Mouse (Mus musculus) right cerebral cortex, postnatal 14 days (tissue): ENCODE measurements around the gene Olfr716.
"Not testable (repeated sequence)": the region's sequence is repeated elsewhere in the genome, so short reads cannot be mapped to it uniquely, and the experiment has no call there.

Source experiments
- DNase-seq: peaks from one replicate; pipeline ENCODE4 v3.0.0; 2022

The Olfr716 gene

DNA sequence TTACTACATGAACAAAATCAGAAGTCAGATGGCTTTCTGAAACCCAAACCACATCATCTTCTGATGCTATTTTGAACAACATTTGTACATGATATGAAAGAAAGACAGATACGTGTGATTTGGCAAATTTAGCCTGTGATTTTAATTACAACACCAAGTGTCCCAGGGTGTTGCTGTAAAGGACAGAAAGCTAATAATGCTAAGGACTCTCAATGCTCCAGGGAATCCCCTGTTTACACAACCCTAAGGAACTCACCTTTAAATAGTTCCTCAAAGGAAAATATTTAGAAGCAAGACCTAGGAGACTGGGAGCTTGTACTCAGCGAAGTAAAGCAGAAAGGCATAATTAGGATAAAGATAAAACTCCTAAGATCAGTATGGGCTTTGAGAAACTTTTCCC is at the start of gene Olfr716:
Gene Olfr716, plus strand, starts transcription at position 301 of the 400 bp plus-strand sequence.
- DNase-seq, result not testable (repeated sequence)

DNA sequence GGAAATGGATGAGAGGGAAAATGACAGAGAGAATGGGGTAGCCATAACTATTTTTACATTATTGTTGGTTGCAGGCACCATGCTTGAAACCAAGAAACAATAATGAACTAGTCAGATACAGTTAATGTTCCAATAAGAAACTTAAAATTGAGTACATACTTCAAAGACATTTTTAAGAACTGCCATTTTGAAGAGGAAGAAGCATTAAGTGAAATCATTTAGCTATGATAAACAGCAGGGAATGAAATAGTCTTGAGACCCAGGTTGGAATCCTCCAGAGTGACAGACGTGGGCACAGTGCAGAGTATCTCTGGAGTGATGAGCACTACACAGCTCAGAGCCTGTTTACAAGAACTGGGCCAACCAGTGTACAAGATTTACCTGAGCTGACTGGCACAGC is 45.2 kb upstream of the Olfr716 start, which contains the start of gene Olfr17:
Gene Olfr17, plus strand, starts transcription at position 301 of the 400 bp plus-strand sequence.
- DNase-seq, result no peak

DNA sequence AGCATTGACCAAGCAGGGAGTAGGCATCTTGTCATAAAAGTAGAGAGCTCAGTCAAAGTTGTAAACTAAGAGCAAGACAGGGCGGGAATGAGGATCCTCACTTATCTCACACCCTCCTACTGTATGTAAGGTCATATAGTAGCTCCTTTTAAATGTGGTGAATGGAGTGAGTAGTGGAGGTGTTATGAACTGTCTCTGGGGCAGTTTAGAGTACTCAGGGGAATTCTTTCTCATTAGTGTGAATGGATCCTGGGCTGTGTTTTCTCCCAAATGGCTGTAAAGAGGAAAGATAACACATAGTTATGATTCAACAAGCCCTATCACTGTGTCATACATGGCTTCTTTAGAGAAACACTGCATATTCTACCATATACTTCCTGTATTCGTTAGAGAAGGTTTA is 27.9 kb upstream of the Olfr716 start, which contains the start of gene Olfr715b:
Gene Olfr715b, minus strand, starts transcription at position 101 of the 400 bp plus-strand sequence.
- DNase-seq, result not testable (repeated sequence)

DNA sequence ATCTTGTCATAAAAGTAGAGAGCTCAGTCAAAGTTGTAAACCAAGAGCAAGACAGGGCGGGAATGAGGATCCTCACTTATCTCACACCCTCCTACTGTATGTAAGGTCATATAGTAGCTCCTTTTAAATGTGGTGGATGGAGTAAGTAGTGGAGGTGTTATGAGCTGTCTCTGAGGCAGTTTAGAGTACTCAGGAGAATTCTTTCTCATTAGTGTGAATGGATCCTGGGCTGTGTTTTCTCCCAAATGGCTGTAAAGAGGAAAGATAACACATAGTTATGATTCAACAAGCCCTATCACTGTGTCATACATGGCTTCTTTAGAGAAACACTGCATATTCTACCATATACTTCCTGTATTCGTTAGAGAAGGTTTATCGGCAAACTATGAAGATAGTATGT is 7.1 kb upstream of the Olfr716 start, which contains the start of gene Olfr715:
Gene Olfr715, minus strand, starts transcription at position 101 of the 400 bp plus-strand sequence.
- not testable (repeated sequence) for DNase-seq

DNA sequence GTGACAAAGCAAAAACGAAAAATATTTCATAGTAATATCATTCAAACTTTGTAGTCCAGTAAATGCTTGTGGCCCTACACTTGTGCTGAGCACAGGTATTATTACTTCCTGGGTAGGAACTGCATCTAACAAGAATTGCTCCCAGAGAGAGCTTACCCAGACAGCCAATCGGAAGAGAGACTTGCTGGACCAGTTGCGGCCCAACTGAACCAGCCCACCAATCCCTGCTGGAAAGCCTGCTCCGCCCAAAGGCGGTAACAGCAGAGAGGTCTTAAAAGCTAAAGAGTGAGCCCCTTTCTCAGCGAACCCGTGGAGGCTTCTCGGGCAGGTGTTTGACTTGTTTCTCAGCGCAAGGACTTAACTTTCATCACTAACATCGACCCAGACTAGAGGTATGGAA is 28.6 kb downstream of the Olfr716 start, which contains the start of gene Nlrp14:
Gene Nlrp14, plus strand, starts transcription at position 301 of the 400 bp plus-strand sequence.
- no peak for DNase-seq

DNA sequence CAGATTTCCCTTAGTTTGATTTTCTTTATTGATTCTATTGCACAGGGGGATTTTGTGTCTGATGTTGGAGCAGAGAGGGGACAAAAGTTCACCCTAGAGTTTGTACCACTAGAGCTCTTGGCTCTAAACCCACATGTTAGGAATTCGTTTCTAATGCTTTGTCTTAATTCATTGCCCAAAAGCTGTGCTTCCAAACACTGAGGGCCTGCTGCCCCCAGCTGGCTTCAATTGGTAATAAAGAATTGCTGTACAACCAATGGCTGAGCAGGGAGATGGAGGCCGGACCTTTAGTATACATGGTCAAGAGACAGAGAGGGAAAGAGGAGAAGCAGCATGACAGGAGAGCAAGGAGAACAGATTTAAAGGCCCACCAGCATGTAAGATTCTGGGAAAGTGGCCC is 42.3 kb downstream of the Olfr716 start:
- no peak for DNase-seq
